ENCODE assay signal across 7 mouse cellular contexts in genomic region chr6:86525646-86526031, GRCm38 (mm10). TPM values are rescaled to one million over a fixed set of nuclear protein-coding genes. Genes with fewer than 3 reads are reported as not detected.
A peak's percentile ranks its signal among the peaks of the same experiment; 100 is the strongest.
DNase-seq lines count a peak whose midpoint lies in the region; ATAC-seq and TF ChIP-seq lines count a peak whose summit lies in the region.

No protein-coding gene starts in this region.

- H3K9me3 ChIP-seq in forebrain, postnatal 0 days (ENCODE audit: low read length), result no peaks in the 10 kb centered on the region
- H3K9me3 ChIP-seq in kidney, postnatal 0 days (replicated peaks; ENCODE audit: low read length), result no peaks in the 10 kb centered on the region

- H3K4me1 ChIP-seq in thymus, adult 2 months (replicated peaks; ENCODE audit: control insufficient read depth, insufficient read depth, low read length), result peaks cover 14% of the 10 kb centered on the region
- H3K4me1 ChIP-seq in forebrain, postnatal 0 days (ENCODE audit: insufficient read depth), result peaks cover 12% of the 10 kb centered on the region
- peaks cover 9% of the 10 kb centered on the region; the same call in 1 of the 2 replicates for H3K4me1 ChIP-seq in kidney, postnatal 0 days (replicated peaks; ENCODE audit: insufficient read depth, low read length)

- no peak for TF ChIP-seq CTCF in thymus, adult 2 months (IDR thresholded peaks at IDR 0.05; ENCODE audit: borderline replicate concordance, control insufficient read depth, extremely low read depth, insufficient read depth, low read length, poor library complexity)
- TF ChIP-seq CTCF in forebrain, postnatal 0 days (IDR thresholded peaks at IDR 0.05; ENCODE audit: low read depth), result no peak
- no peak for TF ChIP-seq CTCF in kidney, postnatal 0 days (IDR thresholded peaks at IDR 0.05; ENCODE audit: low read depth)

- peak overlapping the region; percentile 87 for H3K4me2 ChIP-seq in forebrain, postnatal 0 days (ENCODE audit: low read depth)
- H3K4me2 ChIP-seq in kidney, postnatal 0 days (ENCODE audit: low read length), result peak overlapping the region; percentile 79

- H3K79me2 ChIP-seq in macrophage (ENCODE audit: inconsistent target), result peaks cover 36% of the 10 kb centered on the region

- WGBS in thymus, adult 2 months, result under 1% methylated on average over 36 of the region's 36 CpGs
- under 1% methylated on average over 36 of the region's 36 CpGs for WGBS in forebrain, postnatal 0 days
- WGBS in kidney, postnatal 0 days, result under 1% methylated on average over 36 of the region's 36 CpGs
- under 1% methylated on average over 36 of the region's 36 CpGs for WGBS in macrophage (ENCODE audit: missing documents)

- H3K36me3 ChIP-seq in thymus, adult 2 months (ENCODE audit: control insufficient read depth, insufficient read depth, low read length), result 0 out of 2 replicates have a peak, but pooled peaks cover under 1% of the 10 kb centered on the region
- H3K36me3 ChIP-seq in forebrain, postnatal 0 days (ENCODE audit: insufficient read depth), result peaks cover 8% of the 10 kb centered on the region; the same call in 1 of the 2 replicates
- 0 out of 2 replicates have a peak, but pooled peaks cover 10% of the 10 kb centered on the region for H3K36me3 ChIP-seq in kidney, postnatal 0 days (ENCODE audit: insufficient read depth, low read length)
- H3K36me3 ChIP-seq in macrophage (ENCODE audit: inconsistent target), result no peaks in the 10 kb centered on the region

- H3K27ac ChIP-seq in thymus, adult 2 months (ENCODE audit: control insufficient read depth, insufficient read depth, low read length), result peak overlapping the region; percentile 80
- H3K27ac ChIP-seq in forebrain, postnatal 0 days (ENCODE audit: low read depth, low read length), result peak overlapping the region; percentile 100
- H3K27ac ChIP-seq in kidney, postnatal 0 days, result peak overlapping the region; percentile 100
- H3K27ac ChIP-seq in macrophage, result peak overlapping the region; percentile 91

- peak overlapping the region; percentile 99 for H3K4me3 ChIP-seq in thymus, adult 2 months (ENCODE audit: control insufficient read depth, insufficient read depth, low read length)
- H3K4me3 ChIP-seq in forebrain, postnatal 0 days (ENCODE audit: low read depth, low read length), result peak overlapping the region; percentile 95
- peak overlapping the region; percentile 98 for H3K4me3 ChIP-seq in kidney, postnatal 0 days (replicated peaks; ENCODE audit: low read depth, low read length)
- H3K4me3 ChIP-seq in macrophage (ENCODE audit: inconsistent target), result peak overlapping the region; percentile 79

- no peak for TF ChIP-seq POLR2A in thymus, adult 2 months (IDR thresholded peaks at IDR 0.05; ENCODE audit: control insufficient read depth, extremely low read depth, insufficient read depth, low read length, poor library complexity)

- no peak for DNase-seq in thymus, adult 2 months
- DNase-seq in thymus, postnatal 36 days, result no peak
- peak; percentile 82 for DNase-seq in brain, adult 2 months (ENCODE audit: low read depth, low spot score)
- DNase-seq in forebrain, postnatal 0 days, result peak; percentile 76
- peak; percentile 78 for DNase-seq in kidney, postnatal 0 days (ENCODE audit: low spot score)
- peak; percentile 54 for DNase-seq in retina, postnatal 7 days (ENCODE audit: low read depth, low spot score)

- H3K9ac ChIP-seq in forebrain, postnatal 0 days, result peak overlapping the region; percentile 99
- peak overlapping the region; percentile 98 for H3K9ac ChIP-seq in kidney, postnatal 0 days (ENCODE audit: low read depth, low read length)

- ATAC-seq in forebrain, postnatal 0 days, result peak; percentile 20
- ATAC-seq in kidney, postnatal 0 days (replicated peaks; ENCODE audit: low FRiP score, low read depth), result peak; percentile 27

- H3K27me3 ChIP-seq in thymus, adult 2 months (ENCODE audit: control insufficient read depth, insufficient read depth, low read length), result no peaks in the 10 kb centered on the region
- no peaks in the 10 kb centered on the region for H3K27me3 ChIP-seq in forebrain, postnatal 0 days (ENCODE audit: insufficient read depth, low read length)
- no peaks in the 10 kb centered on the region for H3K27me3 ChIP-seq in kidney, postnatal 0 days (ENCODE audit: insufficient read depth, low read length)

RNA-seq across cellular contexts. Expression of gene Pcbp1, which starts 0.5 kb away (rescaled TPM):
- polyA plus RNA-seq in thymus, adult 2 months (2012; rRNA removed), result 291 and 363 TPM in 2 replicates
- total RNA-seq in forebrain, postnatal 0 days (2014; rRNA removed), result 45.7 and 49.3 TPM in 2 replicates
- polyA plus RNA-seq in forebrain, postnatal 0 days (2015; fragmentation: Nextera tagmentation; extraction: Ambion mirVana), result 340 and 351 TPM in 2 replicates
- polyA plus RNA-seq in kidney, postnatal 0 days (2015; fragmentation: Nextera tagmentation; extraction: Ambion mirVana), result 488 and 506 TPM in 2 replicates
- total RNA-seq in macrophage (2018; cell fraction: chromatin; rRNA removed), result 10 to 100 TPM; 15.1 to 57.1 (median 29.5) TPM
- 100 to 1,000 TPM; 159 to 254 (median 209) TPM for total RNA-seq in macrophage (2018; cell fraction: cytosol; rRNA removed)
- total RNA-seq in macrophage (2018; cell fraction: nucleus; rRNA removed), result 100 to 1,000 TPM in 6 of 26 experiments, 10 to 100 TPM in 20; 44.0 to 133 (median 80.2) TPM
- polyA plus RNA-seq in macrophage (2018), result 129 to 213 TPM (median 209 TPM) in 3 replicates

Comparison
In these comparisons a context has a peak if more than half of its experiments do, and no peak if none do; other contexts are left out.
1. DNase-seq: peak in brain, adult 2 months (single experiment), forebrain, postnatal 0 days (single experiment), kidney, postnatal 0 days (single experiment) and retina, postnatal 7 days (single experiment); none in thymus, adult 2 months (single experiment) and thymus, postnatal 36 days (0 of 2).
2. Peak in every context shown above with its lines, with median percentiles within 50 percentile points of each other: H3K27ac ChIP-seq and H3K4me3 ChIP-seq.